Mouse (Mus musculus) brain, adult 2 months (tissue): ENCODE results near the gene Pfas.
A peak's percentile ranks its signal among the peaks of the same experiment; 100 is the strongest.
"Not testable (repeated sequence)": the region's sequence is repeated elsewhere in the genome, so short reads cannot be mapped to it uniquely, and the experiment has no call there.

Source experiments
- DNase-seq: peaks from one replicate; pipeline ENCODE4 v3.0.0; 2011; ENCODE audit warnings: low read depth, low spot score

The Pfas gene

DNA sequence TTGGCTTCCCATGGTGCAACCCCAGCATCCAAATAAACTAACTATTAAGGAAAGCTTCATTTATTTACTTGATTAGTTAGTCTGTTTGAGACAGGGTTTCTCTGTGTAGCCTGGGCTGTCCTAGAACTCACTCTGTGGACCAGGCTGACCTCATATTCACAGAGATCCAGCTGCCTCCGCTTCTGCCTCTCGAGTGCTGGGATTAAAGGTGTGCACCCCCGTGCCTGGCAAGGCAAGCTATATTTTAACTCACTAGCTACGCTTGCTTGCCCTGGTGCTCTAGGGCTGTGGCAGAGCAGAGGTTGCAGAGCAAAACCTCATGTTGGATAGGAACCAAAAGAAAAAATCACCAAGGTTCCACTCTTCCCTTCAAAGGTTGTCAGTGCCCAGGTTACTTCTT is 67.7 kb downstream of the Pfas start:
- DNase-seq, result no peak

- DNase-seq, result peak; percentile 98
Observed at GRCm38 (mm10) chr11:68939451-68940304, 68.6 kb downstream of the Pfas start.

DNA sequence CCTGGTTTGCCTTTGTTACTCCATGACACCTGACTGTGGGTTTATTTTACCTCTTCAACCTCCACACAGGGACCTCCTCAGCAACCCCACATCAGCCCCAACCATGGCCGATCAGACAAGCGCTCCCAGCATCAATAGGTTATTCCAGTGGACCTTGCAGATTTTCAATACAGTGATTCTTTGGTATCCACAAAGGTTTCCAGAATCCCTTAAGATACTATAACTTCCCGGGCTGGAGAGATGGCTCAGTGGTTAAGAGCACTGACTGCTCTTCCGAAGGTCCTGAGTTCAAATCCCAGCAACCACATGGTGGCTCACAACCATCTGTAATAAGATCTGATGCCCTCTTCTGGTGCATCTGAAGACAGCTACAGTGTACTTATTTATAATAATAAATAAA is 71.3 kb downstream of the Pfas start:
- not testable (repeated sequence) for DNase-seq
